Mouse (Mus musculus) neural tube, embryonic 15.5 days (tissue): Measurements from ENCODE around the gene Ak4. TPM values are rescaled to one million over a fixed set of nuclear protein-coding genes. Genes with fewer than 3 reads are reported as not detected.
"Not testable (repeated sequence)": the region's sequence is repeated elsewhere in the genome, so short reads cannot be mapped to it uniquely, and the experiment has no call there.

Experiments used
- ATAC-seq: fragments of 200-750 bp; cut with Nextera tagmentation; 2 replicates; pipeline ENCODE4 v1.8.0; 2017; ENCODE audit warnings: mild to moderate bottlenecking, moderate TSS enrichment, moderate library complexity; ENCODE audit not compliant: low FRiP score
- H3K27ac ChIP-seq: fragments of 300-500 bp; sonication (generic); replicated peaks from 2 replicates; pipeline ENCODE4 v1.5.1; 2015; ENCODE audit warnings: mild to moderate bottlenecking, inconsistent platforms
- H3K27me3 ChIP-seq: fragments of 300-500 bp; sonication (generic); replicated peaks from 2 replicates; pipeline ENCODE4 v1.6.1; 2015; ENCODE audit warnings: inconsistent platforms
- H3K36me3 ChIP-seq: fragments of 300-500 bp; sonication (generic); 2 replicates; pipeline ENCODE4 v1.6.1; 2015; ENCODE audit warnings: inconsistent platforms
- H3K4me1 ChIP-seq: fragments of 300-500 bp; sonication (generic); 2 replicates; pipeline ENCODE4 v1.6.1; 2015; ENCODE audit warnings: inconsistent platforms
- H3K4me2 ChIP-seq: fragments of 300-500 bp; sonication (generic); 2 replicates; pipeline ENCODE4 v1.6.1; 2015; ENCODE audit warnings: inconsistent platforms, mild to moderate bottlenecking, moderate library complexity
- H3K4me3 ChIP-seq: fragments of 300-500 bp; sonication (generic); replicated peaks from 2 replicates; pipeline ENCODE4 v1.5.1; 2015; ENCODE audit warnings: mild to moderate bottlenecking, inconsistent platforms
- H3K9ac ChIP-seq: fragments of 300-500 bp; sonication (generic); replicated peaks from 2 replicates; pipeline ENCODE4 v1.6.1; 2015; ENCODE audit warnings: mild to moderate bottlenecking, inconsistent platforms
- H3K9me3 ChIP-seq: fragments of 300-500 bp; sonication (generic); replicated peaks from 2 replicates; pipeline ENCODE4 v1.6.1; 2016; ENCODE audit warnings: inconsistent platforms
- WGBS: fragments of 180-500 bp; shearing (Covaris S2); methylation state at CpG from one replicate; pipeline ENCODE4 v1.1.7; 2015; ENCODE audit warnings: mixed read lengths; 5-methylcytosine and 5-hydroxymethylcytosine counted together
- polyA plus RNA-seq: library from polyadenylated mRNA; unstranded; fragments of >200 nt; fragmentation: Nextera tagmentation; extraction: Ambion mirVana; gene quantifications from 2 replicates; pipeline ENCODE4 v1.2.1, GENCODE M21; 2015

Gene Ak4
- polyA plus RNA-seq = 7.4 and 7.8 TPM in 2 replicates

DNA sequence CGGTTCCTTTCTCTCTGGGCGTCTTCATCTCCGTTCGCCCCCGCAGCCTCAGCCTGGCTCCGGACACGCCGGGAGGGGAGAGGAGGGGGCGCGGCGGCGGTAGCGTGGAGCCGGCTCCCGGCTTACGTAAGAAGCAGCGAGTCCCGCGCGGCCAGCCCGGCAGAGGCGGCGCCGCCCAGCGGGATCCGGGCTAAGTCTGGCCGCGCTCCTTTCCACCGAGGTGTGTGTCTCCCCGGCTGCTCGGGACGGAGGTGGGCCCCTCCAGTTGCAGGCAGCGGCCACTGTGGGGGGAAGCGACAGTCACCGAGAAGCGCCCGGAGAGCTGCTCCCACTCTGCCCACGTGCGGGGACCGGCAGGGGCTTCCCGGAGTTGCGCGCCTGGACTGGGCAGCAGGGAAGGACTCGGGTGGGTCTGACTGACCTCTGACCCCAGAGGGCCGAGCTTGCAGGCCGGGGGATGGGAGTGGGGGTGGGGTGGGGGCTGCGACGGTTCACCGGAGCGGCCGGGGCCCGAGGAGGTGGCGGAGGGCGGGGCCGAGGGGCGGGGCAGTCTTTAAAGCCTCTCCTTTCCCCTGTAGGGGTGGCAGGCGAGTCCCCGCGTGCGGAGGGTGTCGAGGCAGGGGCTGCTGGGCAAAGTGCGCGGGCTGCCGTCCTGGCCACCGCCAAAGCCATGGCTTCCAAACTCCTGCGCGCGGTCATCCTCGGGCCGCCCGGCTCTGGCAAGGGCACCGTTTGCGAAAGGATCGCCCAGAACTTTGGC, at the start of gene Ak4:
Gene Ak4 (plus strand): TSS at position 127 of the 760 bp plus-strand sequence.
- Histone ChIP-seq H3K27me3 (0 out of 2 replicates have a peak, but pooled peaks cover 7% of the 10 kb centered on the region), H3K36me3 (no peaks in the 10 kb centered on the region), H3K4me2 (peak within 1 kb of the TSS; percentile 99), H3K9me3 (no peaks in the 10 kb centered on the region), H3K27ac (peak within 1 kb of the TSS; percentile 45; the same call in 1 of the 2 replicates), H3K9ac (peak within 1 kb of the TSS; percentile 70), H3K4me1 (peaks cover 11% of the 10 kb centered on the region), H3K4me3 (peak within 1 kb of the TSS; percentile 73)
- under 1% methylated on average over 58 of the region's 74 CpGs for WGBS
- ATAC-seq = peak; percentile 80

DNA sequence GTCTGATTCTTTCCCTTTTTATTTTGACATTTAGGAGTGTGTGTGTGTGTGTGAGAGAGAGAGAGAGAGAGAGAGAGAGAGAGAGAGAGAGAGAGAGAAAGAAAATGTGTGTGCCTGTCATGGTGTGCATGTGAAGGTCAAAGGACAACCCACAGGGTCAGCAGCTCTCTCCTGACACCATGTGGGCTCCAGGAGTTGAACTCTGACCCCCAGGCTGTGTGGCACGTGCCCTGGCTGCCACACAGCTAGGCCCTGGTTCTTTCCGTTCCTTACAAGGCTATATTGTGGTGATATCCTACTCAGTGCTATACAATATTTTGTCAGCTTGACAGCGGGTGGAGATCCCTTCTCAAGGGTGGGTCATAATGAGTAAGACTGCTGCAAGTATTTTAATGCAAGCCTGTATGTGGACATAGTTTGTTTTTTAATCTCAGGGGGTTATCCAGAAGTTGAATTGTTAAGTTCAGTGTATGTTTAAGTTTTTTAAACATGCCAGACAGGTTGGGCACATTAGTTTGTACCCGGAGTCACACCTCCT, 49.3 kb upstream of the Ak4 start:
- Histone ChIP-seq H3K9ac (no peak overlapping the region), H3K4me2 (no peak overlapping the region), H3K27me3 (no peaks in the 10 kb centered on the region), H3K4me3 (no peak overlapping the region), H3K4me1 (no peaks in the 10 kb centered on the region), H3K9me3 (no peaks in the 10 kb centered on the region), H3K36me3 (no peaks in the 10 kb centered on the region), H3K27ac (no peak overlapping the region)
- no peak for ATAC-seq
- WGBS = 69% methylated on average over 4 of the region's 4 CpGs

DNA sequence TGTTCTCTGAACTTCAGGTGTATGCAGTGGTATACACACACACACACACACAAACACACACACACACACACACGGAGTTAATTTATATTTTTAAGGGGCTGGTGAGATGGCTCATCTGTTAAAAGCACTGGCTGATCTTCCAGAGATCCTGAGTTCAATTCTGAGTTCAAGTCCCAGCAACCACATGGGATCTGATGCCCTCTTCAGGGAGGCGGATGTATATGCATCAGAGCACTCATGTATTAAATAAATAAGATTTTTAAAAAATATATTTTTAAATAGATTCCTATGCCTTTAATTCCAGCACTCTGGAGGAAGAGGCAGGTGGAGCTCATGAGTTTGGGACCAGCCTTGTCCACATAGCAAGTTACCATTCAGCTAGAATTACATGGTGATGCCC, 46.8 kb upstream of the Ak4 start:
- Histone ChIP-seq H3K9me3 (no peaks in the 10 kb centered on the region), H3K27me3 (no peaks in the 10 kb centered on the region), H3K9ac (no peak overlapping the region), H3K4me1 (no peaks in the 10 kb centered on the region), H3K27ac (no peak overlapping the region), H3K4me2 (no peak overlapping the region), H3K36me3 (no peaks in the 10 kb centered on the region), H3K4me3 (no peak overlapping the region)
- ATAC-seq = no peak
- WGBS = 70% methylated on average over 2 of the region's 2 CpGs

DNA sequence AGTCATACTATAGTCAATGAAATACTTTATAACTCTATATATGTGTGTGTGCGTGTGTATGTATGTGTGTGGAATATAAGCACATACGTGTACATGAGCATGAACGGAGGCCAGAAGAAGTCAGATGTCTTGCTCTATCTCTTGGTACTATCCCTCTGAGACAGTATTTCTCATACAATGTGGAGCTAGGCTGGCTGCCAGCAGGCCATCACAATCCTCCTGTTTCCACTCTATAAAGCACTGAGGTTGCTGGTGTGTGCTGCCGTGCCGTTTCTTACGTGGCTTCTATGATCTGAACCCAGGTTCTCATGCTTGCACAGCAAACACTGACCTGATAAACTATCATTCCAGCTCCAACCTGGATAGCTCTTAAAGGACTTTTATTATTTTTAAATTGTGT, 46.3 kb upstream of the Ak4 start:
- WGBS = 77% methylated on average over 6 of the region's 6 CpGs
- no peak overlapping the region for H3K27ac ChIP-seq
- H3K4me1 ChIP-seq = no peaks in the 10 kb centered on the region
- no peak overlapping the region for H3K4me3 ChIP-seq
- no peak overlapping the region for H3K9ac ChIP-seq
- no peak for ATAC-seq
- H3K36me3 ChIP-seq = no peaks in the 10 kb centered on the region
- H3K9me3 ChIP-seq = no peaks in the 10 kb centered on the region
- no peaks in the 10 kb centered on the region for H3K27me3 ChIP-seq
- H3K4me2 ChIP-seq = no peak overlapping the region

DNA sequence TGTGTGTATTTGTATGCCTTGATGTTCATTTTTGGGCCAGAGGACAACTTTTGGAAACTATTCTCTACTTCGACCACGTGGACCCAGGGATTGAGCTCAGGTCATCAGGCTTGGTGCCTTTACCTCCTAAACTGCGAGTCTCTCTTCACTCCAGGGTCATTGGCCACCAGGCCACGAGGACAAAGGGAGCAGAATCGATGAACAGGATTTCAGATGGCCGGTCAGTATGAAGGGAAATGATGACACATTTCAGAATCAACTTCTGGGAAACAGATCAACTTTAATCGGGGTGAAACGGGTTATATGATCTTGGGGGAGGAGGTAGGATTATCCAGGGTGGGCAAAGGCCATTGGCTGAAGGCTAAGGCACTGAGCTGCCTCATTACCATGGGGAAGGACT, 45.0 kb upstream of the Ak4 start:
- no peak for ATAC-seq
- Histone ChIP-seq H3K4me2 (no peak overlapping the region), H3K4me1 (peaks cover 8% of the 10 kb centered on the region; the same call in 1 of the 2 replicates), H3K9me3 (no peaks in the 10 kb centered on the region), H3K27me3 (no peaks in the 10 kb centered on the region), H3K27ac (no peak overlapping the region), H3K9ac (no peak overlapping the region), H3K36me3 (no peaks in the 10 kb centered on the region), H3K4me3 (no peak overlapping the region)
- 83% methylated on average over 8 of the region's 8 CpGs for WGBS

DNA sequence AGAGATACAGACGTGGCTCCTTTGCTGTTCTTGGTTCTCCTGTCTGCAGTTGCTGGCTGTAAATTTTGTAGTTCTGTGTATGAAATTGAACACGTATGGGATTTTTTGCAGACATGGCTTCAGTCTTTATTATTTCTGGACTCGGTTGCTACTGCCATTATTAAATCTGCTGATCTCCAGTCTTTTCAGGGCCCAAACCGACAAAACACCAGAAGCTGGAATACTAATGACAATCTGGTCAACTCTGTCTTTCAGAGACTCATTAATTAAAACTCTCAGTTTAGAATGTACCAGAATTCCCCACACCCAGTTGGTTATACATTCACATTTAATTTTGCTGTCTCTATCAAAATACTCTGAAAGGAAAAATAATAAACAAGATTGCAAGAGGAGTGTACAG, 42.2 kb upstream of the Ak4 start:
- Histone ChIP-seq H3K9me3 (no peaks in the 10 kb centered on the region), H3K9ac (no peak overlapping the region), H3K4me1 (peaks cover 8% of the 10 kb centered on the region; the same call in 1 of the 2 replicates), H3K4me3 (no peak overlapping the region), H3K4me2 (no peak overlapping the region), H3K36me3 (no peaks in the 10 kb centered on the region), H3K27me3 (no peaks in the 10 kb centered on the region), H3K27ac (no peak overlapping the region)
- ATAC-seq = no peak
- 69% methylated on average over 4 of the region's 4 CpGs for WGBS

DNA sequence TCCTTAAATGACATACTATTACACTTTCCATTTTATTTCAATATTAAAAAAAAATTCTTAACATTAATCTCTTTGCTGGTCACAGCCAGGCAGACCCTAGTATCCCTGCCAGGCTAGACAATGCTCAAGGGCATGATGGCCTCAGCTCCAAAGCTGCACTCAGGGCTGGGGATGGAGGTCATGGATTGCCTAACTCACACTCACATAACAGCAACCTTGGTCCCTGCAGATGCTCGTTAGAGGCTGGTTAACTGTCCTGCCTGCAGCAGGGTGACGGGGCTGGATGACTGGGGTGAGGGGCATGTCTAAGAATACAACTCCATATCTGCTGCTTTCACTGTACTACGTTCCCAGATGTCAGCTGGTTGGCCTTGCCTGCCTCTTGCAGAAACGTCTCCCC, 40.8 kb upstream of the Ak4 start:
- no peaks in the 10 kb centered on the region for H3K36me3 ChIP-seq
- no peak overlapping the region for H3K4me2 ChIP-seq
- no peak overlapping the region for H3K27ac ChIP-seq
- no peaks in the 10 kb centered on the region for H3K9me3 ChIP-seq
- 52% methylated on average over 4 of the region's 4 CpGs for WGBS
- no peak overlapping the region for H3K9ac ChIP-seq
- H3K4me3 ChIP-seq = no peak overlapping the region
- no peaks in the 10 kb centered on the region for H3K27me3 ChIP-seq
- peaks cover 8% of the 10 kb centered on the region; the same call in 1 of the 2 replicates for H3K4me1 ChIP-seq
- no peak for ATAC-seq

DNA sequence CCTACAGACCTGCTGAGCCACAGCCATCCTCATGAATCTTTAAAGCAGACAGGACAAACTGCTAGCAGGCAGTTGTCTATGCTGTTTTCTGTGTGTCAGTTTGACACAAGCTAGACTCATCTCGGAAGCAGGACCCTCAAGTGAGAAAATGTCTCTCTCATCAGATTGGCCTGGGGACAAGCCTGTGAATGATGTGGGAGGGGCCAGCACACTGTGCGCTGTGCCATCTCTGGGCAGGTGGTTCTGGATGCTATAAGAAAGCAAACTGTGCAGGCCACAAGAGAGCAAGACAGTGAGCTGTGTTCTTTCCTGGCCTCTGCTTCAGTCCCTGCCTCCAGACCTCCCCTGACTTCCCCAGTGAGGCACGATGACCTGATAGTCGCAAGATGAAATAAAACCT, 40.3 kb upstream of the Ak4 start:
- H3K9ac ChIP-seq = no peak overlapping the region
- no peaks in the 10 kb centered on the region for H3K9me3 ChIP-seq
- 65% methylated on average over 4 of the region's 4 CpGs for WGBS
- peak; percentile 50; the same call in 1 of the 2 replicates for ATAC-seq
- no peak overlapping the region for H3K27ac ChIP-seq
- no peak overlapping the region for H3K4me3 ChIP-seq
- no peaks in the 10 kb centered on the region for H3K36me3 ChIP-seq
- H3K4me1 ChIP-seq = peaks cover 8% of the 10 kb centered on the region; the same call in 1 of the 2 replicates
- H3K4me2 ChIP-seq = no peak overlapping the region
- H3K27me3 ChIP-seq = no peaks in the 10 kb centered on the region

DNA sequence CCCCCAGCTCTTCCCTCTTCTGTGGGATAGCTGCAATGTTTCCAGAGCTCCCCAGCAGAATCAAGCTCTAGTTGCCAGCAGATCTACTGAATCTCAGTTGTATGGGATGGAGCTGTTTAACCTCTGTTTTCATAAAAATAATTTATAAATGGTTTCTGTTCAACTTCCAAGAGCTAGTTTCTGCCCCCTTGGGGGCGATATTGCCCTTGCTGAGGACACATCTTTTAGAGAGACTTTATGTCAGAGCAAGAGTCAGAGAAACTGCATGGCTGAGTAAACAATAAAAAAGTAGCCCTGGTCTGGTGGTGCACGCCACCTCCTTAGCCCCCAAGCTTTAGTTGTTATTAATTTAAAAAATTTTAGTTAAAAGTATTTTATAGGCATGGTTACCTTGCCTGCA, 34.1 kb upstream of the Ak4 start:
- Histone ChIP-seq H3K36me3 (no peaks in the 10 kb centered on the region), H3K4me2 (no peak overlapping the region), H3K4me1 (no peaks in the 10 kb centered on the region), H3K4me3 (no peak overlapping the region), H3K27me3 (no peaks in the 10 kb centered on the region), H3K9ac (no peak overlapping the region), H3K9me3 (no peaks in the 10 kb centered on the region), H3K27ac (no peak overlapping the region)
- 76% methylated on average over 2 of the region's 2 CpGs for WGBS
- no peak for ATAC-seq

DNA sequence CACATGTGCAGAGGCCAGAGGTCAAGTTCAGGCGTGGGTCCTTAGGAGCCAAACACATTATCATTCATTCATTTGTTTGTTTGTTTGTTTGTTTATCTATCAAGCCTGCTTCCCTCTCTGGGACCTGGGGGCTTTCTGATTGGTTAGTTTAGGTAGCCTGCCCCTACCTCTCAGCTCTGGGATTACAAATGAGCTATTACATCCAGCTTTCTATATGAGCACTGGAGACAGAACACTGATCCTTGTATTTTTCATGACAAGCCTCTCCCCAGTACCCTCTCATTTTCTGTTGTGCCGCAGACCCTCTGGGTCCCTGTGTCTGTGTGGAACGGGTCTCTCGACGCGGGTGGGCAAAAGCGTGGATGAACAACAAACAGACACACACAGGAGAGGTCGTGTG, 30.8 kb upstream of the Ak4 start:
- H3K27ac ChIP-seq = no peak overlapping the region
- H3K9me3 ChIP-seq = no peaks in the 10 kb centered on the region
- no peaks in the 10 kb centered on the region for H3K4me1 ChIP-seq
- H3K4me2 ChIP-seq = no peak overlapping the region
- no peaks in the 10 kb centered on the region for H3K27me3 ChIP-seq
- H3K9ac ChIP-seq = no peak overlapping the region
- no peak for ATAC-seq
- no peak overlapping the region for H3K4me3 ChIP-seq
- no peaks in the 10 kb centered on the region for H3K36me3 ChIP-seq
- WGBS = 91% methylated on average over 8 of the region's 8 CpGs

DNA sequence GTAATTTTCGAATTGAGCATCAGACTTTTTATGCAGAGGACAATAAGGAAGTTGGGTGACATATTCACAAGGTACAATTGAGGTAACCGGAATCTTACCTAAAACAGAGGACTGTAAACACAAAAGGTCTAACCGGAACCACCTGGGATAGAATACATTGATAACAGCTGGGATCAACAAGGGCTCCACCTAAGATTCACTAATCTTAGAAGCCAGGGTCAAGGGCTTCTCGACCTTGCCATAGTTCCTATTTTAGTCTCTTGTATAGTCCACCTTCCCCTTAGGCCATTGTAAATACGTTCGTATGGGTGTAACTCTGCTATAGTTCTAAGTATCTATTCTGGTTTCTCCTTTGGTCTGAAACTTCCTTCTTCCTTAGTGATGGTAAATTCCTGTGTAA, 30.4 kb upstream of the Ak4 start:
- 83% methylated on average over 6 of the region's 6 CpGs for whole genome bisulfite sequencing
- H3K4me1 ChIP-seq, ATAC-seq, H3K9me3 ChIP-seq, H3K4me2 ChIP-seq, H3K9ac ChIP-seq, H3K27ac ChIP-seq, H3K36me3 ChIP-seq, H3K4me3 ChIP-seq, H3K27me3 ChIP-seq: not testable (repeated sequence)

DNA sequence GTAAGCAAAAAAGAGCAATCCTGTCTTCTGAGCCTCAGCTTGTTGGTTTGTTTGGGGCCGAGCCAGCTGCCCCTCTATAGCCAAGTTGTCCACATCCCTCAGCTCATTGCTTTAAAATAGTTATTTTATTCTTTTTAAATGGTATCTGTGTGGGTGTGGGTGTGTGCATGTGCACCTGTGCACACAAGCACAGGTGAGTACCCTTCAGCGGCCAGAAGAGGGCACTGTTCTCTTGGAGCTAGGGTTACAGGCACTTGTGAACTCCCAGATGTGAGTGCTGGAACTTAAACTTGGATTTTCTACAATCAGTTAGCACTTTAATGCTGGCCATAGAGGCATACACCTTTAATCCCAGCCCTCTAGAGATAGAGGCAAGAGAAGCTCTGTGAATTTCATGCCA, 26.8 kb upstream of the Ak4 start:
- 52% methylated on average over 2 of the region's 2 CpGs for WGBS
- Histone ChIP-seq H3K27ac (no peak overlapping the region), H3K9ac (no peak overlapping the region), H3K27me3 (no peaks in the 10 kb centered on the region), H3K4me2 (no peak overlapping the region), H3K4me3 (no peak overlapping the region), H3K9me3 (no peaks in the 10 kb centered on the region), H3K4me1 (no peaks in the 10 kb centered on the region), H3K36me3 (no peaks in the 10 kb centered on the region)
- no peak for ATAC-seq
